Mouse (Mus musculus): Measurements from ENCODE around the gene Nol12. TPM values are rescaled to one million over a fixed set of nuclear protein-coding genes. Genes with fewer than 3 reads are reported as not detected.
A peak's percentile ranks its signal among the peaks of the same experiment; 100 is the strongest.

Nol12 gene
- polyA plus RNA-seq, 2 experiments = 41.0 to 53.1 TPM

GRCm38 (mm10) chr15:78948152-78948725, 13.5 kb downstream of the Nol12 start:
- no peaks in the 10 kb centered on the region for H3K9me3 ChIP-seq (ENCODE audit: control insufficient read depth, low read length)
- peak overlapping the region; percentile 77 for H3K4me2 ChIP-seq (replicated peaks; ENCODE audit: low read depth, low read length, severe bottlenecking)
- H3K4me1 ChIP-seq (ENCODE audit: control insufficient read depth, insufficient read depth, low read length) = peaks cover 16% of the 10 kb centered on the region
- peaks cover 6% of the 10 kb centered on the region; the same call in 1 of the 2 replicates for H3K36me3 ChIP-seq (ENCODE audit: control insufficient read depth, insufficient read depth, low read length)
- TF ChIP-seq POLR2A (IDR thresholded peaks at IDR 0.05; ENCODE audit: borderline replicate concordance, extremely low read depth, insufficient read depth, insufficient read length) = no peak
- peak overlapping the region; percentile 50 for H3K4me3 ChIP-seq (replicated peaks; ENCODE audit: low read length)
- WGBS = 2% methylated on average over 11 of the region's 11 CpGs
- ATAC-seq (ENCODE audit: low FRiP score, low read depth) = no peak
- no peak for DNase-seq (ENCODE audit: low spot score)
- 0 out of 2 replicates have a peak overlapping the region, but pooled peaks have one; percentile 48 for H3K27ac ChIP-seq (replicated peaks; ENCODE audit: low read depth, low read length)
- no peaks in the 10 kb centered on the region for H3K27me3 ChIP-seq (ENCODE audit: control insufficient read depth, insufficient read depth, low read length)
- H3K9ac ChIP-seq (ENCODE audit: low read depth, low read length, severe bottlenecking) = peak overlapping the region; percentile 51

DNA sequence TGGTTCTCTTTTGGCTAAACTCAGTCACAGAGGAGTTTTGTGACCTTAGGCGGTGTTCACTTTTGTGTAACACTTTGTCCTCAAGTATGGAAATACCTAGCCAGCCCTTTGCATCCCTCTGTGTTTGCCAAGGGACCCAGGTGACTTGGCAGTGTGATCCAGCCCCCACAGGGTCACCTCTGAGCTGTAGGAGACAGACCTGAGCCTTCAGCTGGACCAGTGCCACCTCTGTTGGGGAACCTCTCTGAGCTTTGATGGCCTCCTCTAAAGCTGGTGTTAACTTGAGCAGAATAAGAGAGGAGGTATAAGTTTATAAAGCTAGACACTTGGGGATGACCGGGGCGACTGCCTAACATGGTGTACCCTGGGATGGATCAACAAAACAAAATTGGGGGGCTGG, 14.2 kb downstream of the Nol12 start:
- WGBS = 96% methylated on average over 3 of the region's 3 CpGs

DNA sequence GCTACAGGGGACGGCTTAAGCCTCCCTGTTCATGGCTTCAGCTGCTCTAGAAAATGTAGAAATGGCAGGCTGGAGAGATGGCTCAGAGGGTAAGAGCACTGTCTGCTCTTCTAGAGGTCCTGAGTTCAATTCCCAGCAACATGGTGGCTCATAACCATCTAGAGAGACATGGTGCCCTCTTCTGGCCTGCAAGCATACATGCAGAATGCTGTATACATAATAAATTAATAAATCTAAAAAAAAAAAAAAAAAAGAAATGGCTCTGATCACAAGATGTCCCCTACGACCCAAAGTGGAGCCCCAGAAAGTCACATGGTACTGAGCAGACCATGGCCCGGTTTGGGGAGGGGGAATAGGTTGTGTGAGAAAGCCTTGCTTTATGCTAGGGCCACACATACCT, 20.9 kb downstream of the Nol12 start:
- TF ChIP-seq POLR2A (IDR thresholded peaks at IDR 0.05; ENCODE audit: borderline replicate concordance, extremely low read depth, insufficient read depth, insufficient read length) = no peak
- H3K9ac ChIP-seq (ENCODE audit: low read depth, low read length, severe bottlenecking) = no peak overlapping the region
- peaks cover 10% of the 10 kb centered on the region for H3K36me3 ChIP-seq (ENCODE audit: control insufficient read depth, insufficient read depth, low read length)
- H3K4me2 ChIP-seq (replicated peaks; ENCODE audit: low read depth, low read length, severe bottlenecking) = no peak overlapping the region
- ATAC-seq (ENCODE audit: low FRiP score, low read depth) (no peak), DNase-seq (ENCODE audit: low spot score) (no peak)
- H3K9me3 ChIP-seq (ENCODE audit: control insufficient read depth, low read length) = no peaks in the 10 kb centered on the region
- H3K27ac ChIP-seq (replicated peaks; ENCODE audit: low read depth, low read length) = no peak overlapping the region
- WGBS = 72% methylated on average over 3 of the region's 3 CpGs
- H3K27me3 ChIP-seq (ENCODE audit: control insufficient read depth, insufficient read depth, low read length) = no peaks in the 10 kb centered on the region
- no peak overlapping the region for H3K4me3 ChIP-seq (replicated peaks; ENCODE audit: low read length)
- H3K4me1 ChIP-seq (ENCODE audit: control insufficient read depth, insufficient read depth, low read length) = peaks cover 9% of the 10 kb centered on the region

More for the DNA sequence above, 14.2 kb downstream of the Nol12 start:
- Histone ChIP-seq H3K9me3 (ENCODE audit: control insufficient read depth, low read length) (no peaks in the 10 kb centered on the region), H3K4me3 (replicated peaks; ENCODE audit: low read length) (no peak overlapping the region), H3K36me3 (ENCODE audit: control insufficient read depth, insufficient read depth, low read length) (peaks cover 6% of the 10 kb centered on the region; the same call in 1 of the 2 replicates), H3K9ac (ENCODE audit: low read depth, low read length, severe bottlenecking) (no peak overlapping the region), H3K27me3 (ENCODE audit: control insufficient read depth, insufficient read depth, low read length) (no peaks in the 10 kb centered on the region), H3K4me2 (replicated peaks; ENCODE audit: low read depth, low read length, severe bottlenecking) (no peak overlapping the region), H3K27ac (replicated peaks; ENCODE audit: low read depth, low read length) (no peak overlapping the region), H3K4me1 (ENCODE audit: control insufficient read depth, insufficient read depth, low read length) (peaks cover 16% of the 10 kb centered on the region)
- ATAC-seq (ENCODE audit: low FRiP score, low read depth) (no peak), DNase-seq (ENCODE audit: low spot score) (no peak)
- no peak for TF ChIP-seq POLR2A (IDR thresholded peaks at IDR 0.05; ENCODE audit: borderline replicate concordance, extremely low read depth, insufficient read depth, insufficient read length)

- Histone ChIP-seq H3K4me3 (replicated peaks; ENCODE audit: low read length) (no peak overlapping the region), H3K27ac (replicated peaks; ENCODE audit: low read depth, low read length) (no peak overlapping the region), H3K9ac (ENCODE audit: low read depth, low read length, severe bottlenecking) (no peak overlapping the region), H3K36me3 (ENCODE audit: control insufficient read depth, insufficient read depth, low read length) (peaks cover 15% of the 10 kb centered on the region), H3K4me1 (ENCODE audit: control insufficient read depth, insufficient read depth, low read length) (peaks cover 9% of the 10 kb centered on the region), H3K27me3 (ENCODE audit: control insufficient read depth, insufficient read depth, low read length) (no peaks in the 10 kb centered on the region), H3K4me2 (replicated peaks; ENCODE audit: low read depth, low read length, severe bottlenecking) (no peak overlapping the region), H3K9me3 (ENCODE audit: control insufficient read depth, low read length) (no peaks in the 10 kb centered on the region)
- DNase-seq (ENCODE audit: low spot score) (peak; percentile 20), ATAC-seq (ENCODE audit: low FRiP score, low read depth) (no peak)
- WGBS = 73% methylated on average over 4 of the region's 4 CpGs
- no peak for TF ChIP-seq POLR2A (IDR thresholded peaks at IDR 0.05; ENCODE audit: borderline replicate concordance, extremely low read depth, insufficient read depth, insufficient read length)
These were observed 21.6 kb downstream of the Nol12 start for GRCm38 (mm10) chr15:78956351-78956750.

DNA sequence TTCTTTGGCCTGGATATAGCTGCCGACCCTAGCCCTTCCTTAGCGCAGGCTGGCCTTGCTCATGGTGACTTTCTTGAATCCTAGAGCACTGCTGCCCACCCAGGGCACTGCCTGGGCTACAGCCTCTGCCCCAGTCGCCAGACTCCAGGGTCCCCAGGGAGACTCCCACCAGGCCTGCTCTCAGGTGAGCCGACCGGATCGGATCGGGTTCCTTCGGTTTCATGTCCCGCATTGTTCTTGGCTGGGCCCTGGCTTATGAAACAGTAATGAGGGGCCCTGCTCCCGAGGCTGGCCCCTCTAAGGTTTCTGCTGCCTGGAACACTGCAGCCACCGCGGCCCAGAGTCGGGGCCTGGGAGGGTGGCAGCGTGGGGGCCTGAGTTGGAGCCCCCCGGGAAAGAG, 22.3 kb downstream of the Nol12 start:
- 48% methylated on average over 15 of the region's 15 CpGs for WGBS
- Histone ChIP-seq H3K36me3 (ENCODE audit: control insufficient read depth, insufficient read depth, low read length) (peaks cover 16% of the 10 kb centered on the region), H3K4me3 (replicated peaks; ENCODE audit: low read length) (no peak overlapping the region), H3K4me1 (ENCODE audit: control insufficient read depth, insufficient read depth, low read length) (peaks cover 9% of the 10 kb centered on the region), H3K9ac (ENCODE audit: low read depth, low read length, severe bottlenecking) (peak overlapping the region; percentile 43), H3K27me3 (ENCODE audit: control insufficient read depth, insufficient read depth, low read length) (no peaks in the 10 kb centered on the region), H3K4me2 (replicated peaks; ENCODE audit: low read depth, low read length, severe bottlenecking) (peak overlapping the region; percentile 29; the same call in 1 of the 2 replicates), H3K27ac (replicated peaks; ENCODE audit: low read depth, low read length) (no peak overlapping the region), H3K9me3 (ENCODE audit: control insufficient read depth, low read length) (no peaks in the 10 kb centered on the region)
- DNase-seq (ENCODE audit: low spot score) (no peak), ATAC-seq (ENCODE audit: low FRiP score, low read depth) (no peak)
- TF ChIP-seq POLR2A (IDR thresholded peaks at IDR 0.05; ENCODE audit: borderline replicate concordance, extremely low read depth, insufficient read depth, insufficient read length) = no peak
